Mouse (Mus musculus) neural tube, embryonic 15.5 days (tissue): Measurements from ENCODE around the gene Nfkb1. TPM values are rescaled to one million over a fixed set of nuclear protein-coding genes. Genes with fewer than 3 reads are reported as not detected.

Experiments used
- ATAC-seq: fragments of 200-750 bp; cut with Nextera tagmentation; 2 replicates; pipeline ENCODE4 v1.8.0; 2017; ENCODE audit warnings: mild to moderate bottlenecking, moderate TSS enrichment, moderate library complexity; ENCODE audit not compliant: low FRiP score
- H3K27ac ChIP-seq: fragments of 300-500 bp; sonication (generic); replicated peaks from 2 replicates; pipeline ENCODE4 v1.5.1; 2015; ENCODE audit warnings: mild to moderate bottlenecking, inconsistent platforms
- H3K27me3 ChIP-seq: fragments of 300-500 bp; sonication (generic); replicated peaks from 2 replicates; pipeline ENCODE4 v1.6.1; 2015; ENCODE audit warnings: inconsistent platforms
- H3K36me3 ChIP-seq: fragments of 300-500 bp; sonication (generic); 2 replicates; pipeline ENCODE4 v1.6.1; 2015; ENCODE audit warnings: inconsistent platforms
- H3K4me1 ChIP-seq: fragments of 300-500 bp; sonication (generic); 2 replicates; pipeline ENCODE4 v1.6.1; 2015; ENCODE audit warnings: inconsistent platforms
- H3K4me2 ChIP-seq: fragments of 300-500 bp; sonication (generic); 2 replicates; pipeline ENCODE4 v1.6.1; 2015; ENCODE audit warnings: inconsistent platforms, mild to moderate bottlenecking, moderate library complexity
- H3K4me3 ChIP-seq: fragments of 300-500 bp; sonication (generic); replicated peaks from 2 replicates; pipeline ENCODE4 v1.5.1; 2015; ENCODE audit warnings: mild to moderate bottlenecking, inconsistent platforms
- H3K9ac ChIP-seq: fragments of 300-500 bp; sonication (generic); replicated peaks from 2 replicates; pipeline ENCODE4 v1.6.1; 2015; ENCODE audit warnings: mild to moderate bottlenecking, inconsistent platforms
- H3K9me3 ChIP-seq: fragments of 300-500 bp; sonication (generic); replicated peaks from 2 replicates; pipeline ENCODE4 v1.6.1; 2016; ENCODE audit warnings: inconsistent platforms
- WGBS: fragments of 180-500 bp; shearing (Covaris S2); methylation state at CpG from one replicate; pipeline ENCODE4 v1.1.7; 2015; ENCODE audit warnings: mixed read lengths; 5-methylcytosine and 5-hydroxymethylcytosine counted together
- polyA plus RNA-seq: library from polyadenylated mRNA; unstranded; fragments of >200 nt; fragmentation: Nextera tagmentation; extraction: Ambion mirVana; gene quantifications from 2 replicates; pipeline ENCODE4 v1.2.1, GENCODE M21; 2015

The Nfkb1 gene
- polyA plus RNA-seq, 1 experiment from 2014 or later = 7.7 TPM

GRCm38 (mm10) chr3:135662139-135662864, 29.0 kb downstream of the Nfkb1 start:
- no peak for ATAC-seq
- Histone ChIP-seq H3K4me2 (no peak overlapping the region), H3K4me1 (no peaks in the 10 kb centered on the region), H3K36me3 (peaks cover 21% of the 10 kb centered on the region), H3K9me3 (no peaks in the 10 kb centered on the region), H3K27me3 (no peaks in the 10 kb centered on the region), H3K27ac (no peak overlapping the region), H3K9ac (no peak overlapping the region), H3K4me3 (no peak overlapping the region)
- 79% methylated on average over 15 of the region's 15 CpGs for WGBS

GRCm38 (mm10) chr3:135661707-135662106, 29.6 kb downstream of the Nfkb1 start:
- WGBS = 92% methylated on average over 9 of the region's 9 CpGs
- no peaks in the 10 kb centered on the region for H3K27me3 ChIP-seq
- no peaks in the 10 kb centered on the region for H3K4me1 ChIP-seq
- no peak overlapping the region for H3K27ac ChIP-seq
- no peak overlapping the region for H3K9ac ChIP-seq
- no peaks in the 10 kb centered on the region for H3K9me3 ChIP-seq
- no peak overlapping the region for H3K4me3 ChIP-seq
- H3K4me2 ChIP-seq = no peak overlapping the region
- no peak for ATAC-seq
- H3K36me3 ChIP-seq = peaks cover 21% of the 10 kb centered on the region

- no peak for ATAC-seq
- H3K27ac ChIP-seq = no peak overlapping the region
Measured at GRCm38 (mm10) chr3:135658540-135659097, 32.7 kb downstream of the Nfkb1 start.

DNA sequence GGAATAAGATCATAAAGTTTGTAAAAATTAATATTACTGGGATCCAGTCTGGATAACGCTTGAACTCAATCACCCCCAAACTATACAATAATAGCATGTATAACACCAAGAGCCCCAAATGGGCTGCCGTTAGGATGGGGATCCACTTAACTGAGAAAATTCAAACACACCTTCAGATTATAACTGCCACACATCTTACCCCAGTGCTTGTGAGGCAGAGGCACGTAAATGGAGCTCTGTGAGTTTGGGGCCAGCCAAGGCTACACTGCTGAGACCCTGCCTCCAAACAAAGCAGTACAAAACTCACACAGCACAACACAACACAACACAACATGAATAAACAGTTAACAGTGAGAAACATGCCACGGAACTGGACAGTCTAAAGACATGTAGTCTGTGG, 35.2 kb downstream of the Nfkb1 start:
- Histone ChIP-seq H3K4me2 (no peak overlapping the region), H3K36me3 (peaks cover 13% of the 10 kb centered on the region; the same call in 1 of the 2 replicates), H3K4me3 (no peak overlapping the region), H3K4me1 (peaks cover 2% of the 10 kb centered on the region; the same call in 1 of the 2 replicates), H3K9ac (no peak overlapping the region), H3K9me3 (no peaks in the 10 kb centered on the region), H3K27ac (no peak overlapping the region), H3K27me3 (no peaks in the 10 kb centered on the region)
- WGBS = 91% methylated on average over 4 of the region's 4 CpGs
- no peak for ATAC-seq

More at GRCm38 (mm10) chr3:135658540-135659097, 32.7 kb downstream of the Nfkb1 start:
- peaks cover 18% of the 10 kb centered on the region for H3K36me3 ChIP-seq
- H3K27me3 ChIP-seq = no peaks in the 10 kb centered on the region
- no peak overlapping the region for H3K4me3 ChIP-seq
- WGBS = 91% methylated on average over 7 of the region's 7 CpGs
- no peak overlapping the region for H3K9ac ChIP-seq
- H3K4me2 ChIP-seq = no peak overlapping the region
- H3K4me1 ChIP-seq = no peaks in the 10 kb centered on the region
- H3K9me3 ChIP-seq = no peaks in the 10 kb centered on the region

DNA sequence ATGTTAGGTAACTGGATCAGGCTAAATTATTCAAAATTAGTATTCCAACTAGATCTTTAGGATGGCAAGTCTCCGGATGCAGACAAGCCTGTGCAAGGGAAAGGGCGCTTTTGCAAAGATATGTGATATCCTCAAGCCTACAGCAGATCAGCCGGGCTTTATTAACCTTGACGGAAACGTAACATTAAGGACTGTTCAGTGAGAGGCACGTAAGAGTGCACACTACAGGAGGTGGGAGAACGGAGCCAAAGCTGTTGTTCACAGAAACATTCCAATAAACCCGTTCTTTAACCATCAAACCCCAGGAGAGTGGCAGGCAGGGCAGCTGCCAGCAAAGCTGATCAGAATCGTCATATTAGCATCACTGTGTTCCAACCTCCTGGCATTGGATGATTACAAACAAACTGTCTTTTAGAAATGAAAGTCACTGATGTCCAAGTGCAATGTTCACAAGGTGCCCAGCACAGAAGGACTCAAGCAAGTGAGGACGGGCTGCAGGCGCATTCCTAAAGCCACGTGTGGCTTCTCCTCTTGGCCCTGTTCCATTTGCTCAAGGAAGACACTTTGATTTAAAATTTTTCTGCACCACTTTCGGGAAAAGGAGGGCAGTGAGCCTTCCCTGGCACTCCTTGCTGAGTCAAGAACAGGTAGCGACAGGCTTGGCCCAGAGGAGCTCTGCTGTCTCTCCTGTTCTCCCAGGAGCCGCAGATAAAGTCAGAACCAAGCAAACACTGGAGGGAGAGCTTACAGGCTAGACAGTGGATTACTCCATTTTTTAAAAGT, 40.4 kb downstream of the Nfkb1 start:
- Histone ChIP-seq H3K36me3 (peaks cover 9% of the 10 kb centered on the region; the same call in 1 of the 2 replicates), H3K27ac (0 out of 2 replicates have a peak overlapping the region, but pooled peaks have one; percentile 9), H3K4me3 (no peak overlapping the region), H3K9me3 (no peaks in the 10 kb centered on the region), H3K4me2 (no peak overlapping the region), H3K27me3 (no peaks in the 10 kb centered on the region), H3K9ac (no peak overlapping the region), H3K4me1 (peaks cover 7% of the 10 kb centered on the region; the same call in 1 of the 2 replicates)
- ATAC-seq = no peak
- 64% methylated on average over 15 of the region's 15 CpGs for WGBS

DNA sequence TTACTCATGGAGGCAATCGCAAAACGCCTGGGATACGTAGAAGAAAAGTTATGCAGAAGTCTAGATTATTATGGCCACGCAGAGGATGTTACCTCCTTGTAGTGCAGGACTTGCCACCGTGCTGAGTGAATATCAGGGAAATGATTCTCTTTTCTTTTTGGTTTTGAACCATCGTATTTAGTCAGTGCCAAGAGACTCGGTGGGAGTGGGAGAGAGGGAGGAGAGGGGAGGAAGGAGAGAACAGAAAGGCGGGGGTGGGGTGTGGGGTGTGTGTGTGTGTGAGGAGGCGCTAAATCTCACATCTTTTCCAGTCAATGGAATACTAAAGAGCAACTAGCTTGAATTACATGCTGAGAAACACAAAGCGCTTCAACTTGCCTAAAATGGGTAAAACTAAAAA, 41.5 kb downstream of the Nfkb1 start:
- 77% methylated on average over 10 of the region's 10 CpGs for WGBS

DNA sequence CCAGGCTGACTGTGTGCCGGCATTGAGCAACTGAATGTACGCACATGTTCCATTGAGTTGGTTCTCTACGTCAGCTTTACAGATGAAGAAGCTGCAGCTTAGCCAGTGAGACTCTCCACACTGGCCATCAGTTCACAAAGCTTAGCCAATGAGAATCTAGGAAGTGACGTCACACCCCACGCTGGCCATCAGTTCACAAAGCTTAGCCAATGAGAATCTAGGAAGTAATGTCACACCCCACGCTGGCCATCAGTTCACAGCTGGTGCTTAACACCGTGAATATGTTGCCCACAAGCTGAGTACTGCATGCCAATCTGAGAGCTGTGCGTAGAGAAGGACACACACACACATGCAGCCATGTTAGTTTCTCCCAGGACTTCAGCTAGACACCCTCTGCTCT, 42.8 kb downstream of the Nfkb1 start:
- Histone ChIP-seq H3K9ac (no peak overlapping the region), H3K4me1 (peaks cover 7% of the 10 kb centered on the region; the same call in 1 of the 2 replicates), H3K36me3 (peaks cover 9% of the 10 kb centered on the region; the same call in 1 of the 2 replicates), H3K9me3 (no peaks in the 10 kb centered on the region), H3K4me3 (no peak overlapping the region), H3K4me2 (no peak overlapping the region), H3K27me3 (no peaks in the 10 kb centered on the region), H3K27ac (no peak overlapping the region)
- no peak for ATAC-seq
- 89% methylated on average over 8 of the region's 8 CpGs for WGBS

More for the DNA sequence above, 41.5 kb downstream of the Nfkb1 start:
- H3K4me2 ChIP-seq = no peak overlapping the region
- H3K4me1 ChIP-seq = peaks cover 7% of the 10 kb centered on the region; the same call in 1 of the 2 replicates
- H3K9ac ChIP-seq = no peak overlapping the region
- H3K27ac ChIP-seq = no peak overlapping the region
- no peak for ATAC-seq
- no peaks in the 10 kb centered on the region for H3K27me3 ChIP-seq
- no peak overlapping the region for H3K4me3 ChIP-seq
- peaks cover 9% of the 10 kb centered on the region; the same call in 1 of the 2 replicates for H3K36me3 ChIP-seq
- H3K9me3 ChIP-seq = no peaks in the 10 kb centered on the region

DNA sequence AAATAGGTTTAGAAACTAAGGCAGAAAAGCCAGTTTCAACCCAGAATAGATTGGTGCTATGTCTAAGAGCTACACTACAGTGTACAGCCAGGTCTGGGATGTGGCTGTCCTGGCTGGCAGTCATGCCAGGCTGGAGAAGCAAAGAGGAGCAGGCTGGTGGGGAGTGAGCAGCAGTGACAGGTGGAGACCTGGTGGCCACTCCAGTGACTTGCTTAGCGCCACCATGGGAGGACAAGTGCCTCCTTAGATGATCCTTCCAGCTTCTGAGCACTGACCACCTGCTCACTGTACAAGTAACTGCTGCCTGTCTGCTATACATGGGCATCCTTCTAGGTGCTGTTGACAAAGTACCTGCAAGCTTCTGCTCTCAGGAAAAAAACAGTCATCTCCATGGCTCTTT, 44.7 kb downstream of the Nfkb1 start:
- no peak overlapping the region for H3K4me3 ChIP-seq
- H3K36me3 ChIP-seq = peaks cover under 1% of the 10 kb centered on the region; the same call in 1 of the 2 replicates
- H3K9ac ChIP-seq = no peak overlapping the region
- no peaks in the 10 kb centered on the region for H3K9me3 ChIP-seq
- H3K4me2 ChIP-seq = no peak overlapping the region
- H3K27me3 ChIP-seq = no peaks in the 10 kb centered on the region
- ATAC-seq = no peak
- H3K27ac ChIP-seq = no peak overlapping the region
- WGBS = 96% methylated on average over 1 of the region's 1 CpGs
- H3K4me1 ChIP-seq = peaks cover 7% of the 10 kb centered on the region; the same call in 1 of the 2 replicates

GRCm38 (mm10) chr3:135644971-135645370, 46.4 kb downstream of the Nfkb1 start:
- no peak overlapping the region for H3K4me3 ChIP-seq
- H3K27me3 ChIP-seq = no peaks in the 10 kb centered on the region
- H3K4me2 ChIP-seq = no peak overlapping the region
- no peaks in the 10 kb centered on the region for H3K4me1 ChIP-seq
- ATAC-seq = no peak
- no peak overlapping the region for H3K9ac ChIP-seq
- no peaks in the 10 kb centered on the region for H3K9me3 ChIP-seq
- peaks cover 10% of the 10 kb centered on the region; the same call in 1 of the 2 replicates for H3K36me3 ChIP-seq
- WGBS = 88% methylated on average over 3 of the region's 3 CpGs
- no peak overlapping the region for H3K27ac ChIP-seq

DNA sequence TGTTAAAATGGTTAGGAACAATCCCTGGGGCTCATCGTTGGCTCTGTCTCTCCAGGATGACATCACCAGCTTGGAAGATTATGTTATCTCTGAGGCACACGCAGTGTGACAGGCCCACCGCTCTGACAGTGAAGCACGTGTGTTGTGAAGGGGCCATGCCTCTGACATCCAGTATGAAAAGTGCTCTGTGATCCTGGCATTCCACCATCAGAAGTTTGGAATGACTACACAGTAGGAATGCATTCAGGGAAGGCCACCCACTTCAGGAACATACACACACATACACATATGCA, 49.8 kb downstream of the Nfkb1 start:
- WGBS = 93% methylated on average over 4 of the region's 4 CpGs
- H3K4me2 ChIP-seq = no peak overlapping the region
- no peaks in the 10 kb centered on the region for H3K9me3 ChIP-seq
- no peak overlapping the region for H3K9ac ChIP-seq
- ATAC-seq = no peak
- no peaks in the 10 kb centered on the region for H3K4me1 ChIP-seq
- peaks cover 15% of the 10 kb centered on the region; the same call in 1 of the 2 replicates for H3K36me3 ChIP-seq
- no peaks in the 10 kb centered on the region for H3K27me3 ChIP-seq
- no peak overlapping the region for H3K4me3 ChIP-seq
- H3K27ac ChIP-seq = no peak overlapping the region

DNA sequence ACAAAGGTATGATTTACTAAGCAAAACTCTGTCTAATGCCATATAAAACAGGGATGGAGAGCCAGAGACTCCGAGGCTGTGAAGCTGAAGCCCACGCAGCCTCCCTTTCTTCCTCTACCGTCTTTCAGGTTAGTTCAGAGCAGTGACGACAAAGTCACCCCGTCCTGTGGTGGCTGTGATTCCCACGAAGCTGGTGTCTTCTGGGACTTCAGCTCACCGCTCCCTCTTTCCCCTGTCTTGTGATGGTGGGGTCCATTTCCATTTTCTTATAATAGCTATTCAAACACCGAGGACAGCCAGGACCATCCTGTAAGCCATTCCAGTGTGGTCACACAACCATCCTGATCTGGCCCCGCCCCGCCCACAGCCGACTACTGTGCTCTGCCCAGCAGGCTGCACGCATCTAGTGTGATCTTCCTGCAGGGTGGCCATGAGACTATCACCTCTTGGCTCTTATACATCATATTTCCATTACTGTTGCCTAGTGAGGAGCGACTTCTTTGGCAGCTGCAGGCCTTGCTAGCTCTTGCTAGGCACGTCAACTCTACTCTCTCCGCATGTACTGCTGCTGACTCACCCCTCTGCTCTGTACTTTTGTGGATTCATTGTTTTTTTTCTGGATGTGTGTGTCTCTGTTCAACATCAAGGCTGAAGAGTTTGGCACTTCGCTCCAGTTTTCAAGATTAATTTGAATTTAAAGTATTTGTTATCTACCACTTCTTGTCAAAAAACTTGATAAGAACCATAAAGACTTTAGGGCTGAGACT, 50.3 kb downstream of the Nfkb1 start:
- Histone ChIP-seq H3K4me2 (no peak overlapping the region), H3K9ac (no peak overlapping the region), H3K9me3 (no peaks in the 10 kb centered on the region), H3K36me3 (peaks cover 15% of the 10 kb centered on the region; the same call in 1 of the 2 replicates), H3K4me3 (no peak overlapping the region), H3K4me1 (no peaks in the 10 kb centered on the region), H3K27me3 (no peaks in the 10 kb centered on the region), H3K27ac (no peak overlapping the region)
- WGBS = 93% methylated on average over 16 of the region's 16 CpGs
- ATAC-seq = no peak
